Mouse (Mus musculus) heart, embryonic 13.5 days (tissue): Measurements from ENCODE around the gene AC129217.1. TPM values are rescaled to one million over a fixed set of nuclear protein-coding genes. Genes with fewer than 3 reads are reported as not detected.
A peak's percentile ranks its signal among the peaks of the same experiment; 100 is the strongest.
"Not testable (repeated sequence)": the region's sequence is repeated elsewhere in the genome, so short reads cannot be mapped to it uniquely, and the experiment has no call there.

ENCODE experiments used
- ATAC-seq: fragments of 200-750 bp; cut with Nextera tagmentation; 2 replicates; pipeline ENCODE4 v1.8.0; 2017; ENCODE audit warnings: moderate TSS enrichment; ENCODE audit not compliant: insufficient number of reproducible peaks, low FRiP score, low TSS enrichment; ENCODE audit errors: extremely low read depth
- H3K27ac ChIP-seq: fragments of 300-500 bp; sonication (generic); replicated peaks from 2 replicates; pipeline ENCODE4 v1.5.1; 2015; ENCODE audit warnings: moderate library complexity, mild to moderate bottlenecking, inconsistent platforms
- H3K27me3 ChIP-seq: fragments of 300-500 bp; sonication (generic); replicated peaks from 2 replicates; pipeline ENCODE4 v1.6.1; 2015; ENCODE audit warnings: mild to moderate bottlenecking, inconsistent platforms
- H3K36me3 ChIP-seq: fragments of 300-500 bp; sonication (generic); 2 replicates; pipeline ENCODE4 v1.6.1; 2015; ENCODE audit warnings: mild to moderate bottlenecking, inconsistent platforms
- H3K4me1 ChIP-seq: fragments of 300-500 bp; sonication (generic); 2 replicates; pipeline ENCODE4 v1.6.1; 2015; ENCODE audit warnings: inconsistent platforms
- H3K4me2 ChIP-seq: fragments of 300-500 bp; sonication (generic); 2 replicates; pipeline ENCODE4 v1.6.1; 2015; ENCODE audit warnings: inconsistent platforms, mild to moderate bottlenecking, moderate library complexity
- H3K4me3 ChIP-seq: fragments of 300-500 bp; sonication (generic); 2 replicates; pipeline ENCODE4 v1.5.1; 2015; ENCODE audit warnings: moderate library complexity, mild to moderate bottlenecking, inconsistent platforms
- H3K9ac ChIP-seq: fragments of 300-500 bp; sonication (generic); 2 replicates; pipeline ENCODE4 v1.6.1; 2015; ENCODE audit warnings: inconsistent platforms, mild to moderate bottlenecking, moderate library complexity
- H3K9me3 ChIP-seq: fragments of 300-500 bp; sonication (generic); 2 replicates; pipeline ENCODE4 v1.6.1; 2016; ENCODE audit warnings: inconsistent platforms
- WGBS: fragments of 180-500 bp; shearing (Covaris S2); methylation state at CpG from one replicate; pipeline ENCODE4 v1.1.7; 2015; ENCODE audit warnings: mixed read lengths; 5-methylcytosine and 5-hydroxymethylcytosine counted together
- polyA plus RNA-seq: library from polyadenylated mRNA; unstranded; fragments of >200 nt; fragmentation: Nextera tagmentation; extraction: Ambion mirVana; gene quantifications from 2 replicates; pipeline ENCODE4 v1.2.1, GENCODE M21; 2015

Gene AC129217.1
- polyA plus RNA-seq, 1 experiment from 2014 or later: not detected

GRCm38 (mm10) chr19:8850402-8850901 is 20.9 kb downstream of the AC129217.1 start, which contains the start of gene Lrrn4cl:
Gene Lrrn4cl (plus strand): TSS chr19:8850768.
- WGBS: 17% methylated on average over 7 of the region's 7 CpGs
- peak within 1 kb of the TSS; percentile 61 for H3K27ac ChIP-seq

GRCm38 (mm10) chr19:8851639-8852038 is 22.1 kb downstream of the AC129217.1 start:
- Histone ChIP-seq H3K4me1 (peaks cover 13% of the 10 kb centered on the region), H3K27ac (no peak overlapping the region), H3K9me3 (no peaks in the 10 kb centered on the region), H3K36me3 (peaks cover 25% of the 10 kb centered on the region), H3K27me3 (no peaks in the 10 kb centered on the region), H3K4me3 (no peak overlapping the region), H3K9ac (no peak overlapping the region), H3K4me2 (no peak overlapping the region)
- WGBS: 46% methylated on average over 7 of the region's 7 CpGs
- ATAC-seq: no peak

More at GRCm38 (mm10) chr19:8850402-8850901, 20.9 kb downstream of the AC129217.1 start, which contains the start of gene Lrrn4cl:
- Histone ChIP-seq H3K27me3 (no peaks in the 10 kb centered on the region), H3K4me3 (peak within 1 kb of the TSS; percentile 13), H3K4me1 (peaks cover 13% of the 10 kb centered on the region), H3K4me2 (peak within 1 kb of the TSS; percentile 47), H3K9me3 (no peaks in the 10 kb centered on the region), H3K36me3 (peaks cover 37% of the 10 kb centered on the region), H3K9ac (peak within 1 kb of the TSS; percentile 62)
- ATAC-seq: no peak

DNA sequence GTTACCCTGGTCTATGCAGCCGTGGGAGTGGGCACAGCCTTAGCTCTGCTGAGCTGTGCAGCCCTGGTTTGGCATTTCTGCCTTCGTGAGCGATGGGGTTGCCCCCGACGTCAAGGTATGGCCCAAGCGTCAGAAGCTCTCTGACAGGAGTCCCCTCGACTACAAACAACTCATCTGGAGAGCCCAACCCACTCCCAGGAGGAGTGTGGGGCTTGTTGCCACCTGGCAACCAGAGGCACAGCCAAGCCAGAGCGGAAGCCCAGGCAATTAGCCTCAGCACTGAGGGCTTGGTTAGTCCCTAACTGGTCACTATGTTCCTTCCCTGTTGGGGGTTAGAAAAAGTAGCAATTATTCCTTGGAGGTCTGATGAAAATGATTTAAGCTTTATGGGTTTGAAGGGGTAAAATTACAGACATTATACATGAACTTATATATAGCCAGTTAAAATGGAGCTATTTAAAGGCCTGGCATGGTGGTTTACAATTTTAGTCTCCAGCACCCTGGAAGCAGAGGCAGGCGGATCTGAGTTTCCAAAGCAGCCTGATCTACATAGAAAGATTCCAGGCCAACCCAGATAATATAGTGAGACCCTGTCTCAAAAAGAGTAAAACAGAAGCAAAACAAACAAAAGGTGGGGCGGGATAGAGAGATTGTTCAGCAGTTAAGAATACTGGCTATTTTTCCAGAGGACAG is 22.8 kb downstream of the AC129217.1 start:
- Histone ChIP-seq H3K27ac (no peak overlapping the region), H3K4me2 (no peak overlapping the region), H3K4me1 (peaks cover 13% of the 10 kb centered on the region), H3K27me3 (no peaks in the 10 kb centered on the region), H3K9ac (no peak overlapping the region), H3K4me3 (no peak overlapping the region), H3K36me3 (peaks cover 18% of the 10 kb centered on the region), H3K9me3 (no peaks in the 10 kb centered on the region)
- WGBS: 53% methylated on average over 10 of the region's 10 CpGs
- ATAC-seq: no peak

DNA sequence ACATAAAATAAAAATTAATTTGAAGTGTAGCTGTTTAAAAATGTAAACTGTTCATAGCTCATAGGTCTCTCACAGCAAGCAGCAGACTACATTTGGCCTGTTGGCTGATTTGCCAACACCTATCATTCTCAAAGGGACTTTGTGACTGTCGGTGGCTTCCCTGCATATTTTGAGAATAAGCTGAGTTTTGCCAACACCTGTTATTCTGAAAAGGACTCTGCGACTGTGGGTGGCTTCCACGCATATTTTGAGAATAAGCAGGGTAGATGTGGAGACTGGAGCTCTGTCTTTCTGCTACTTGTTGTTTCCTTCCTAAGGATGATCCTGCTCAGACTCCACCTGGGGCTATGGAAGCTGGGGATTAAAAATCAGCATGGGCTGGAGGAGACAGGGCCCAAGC is 23.5 kb downstream of the AC129217.1 start:
- peaks cover 10% of the 10 kb centered on the region for H3K36me3 ChIP-seq
- H3K4me2 ChIP-seq: no peak overlapping the region
- H3K27me3 ChIP-seq: no peaks in the 10 kb centered on the region
- H3K27ac ChIP-seq: no peak overlapping the region
- WGBS: 74% methylated on average over 3 of the region's 3 CpGs
- no peaks in the 10 kb centered on the region for H3K9me3 ChIP-seq
- ATAC-seq: no peak
- H3K9ac ChIP-seq: no peak overlapping the region
- peaks cover 13% of the 10 kb centered on the region for H3K4me1 ChIP-seq
- no peak overlapping the region for H3K4me3 ChIP-seq

- no peaks in the 10 kb centered on the region for H3K27me3 ChIP-seq
- H3K4me2 ChIP-seq: no peak overlapping the region
- WGBS: 40% methylated on average over 4 of the region's 4 CpGs
- no peak overlapping the region for H3K27ac ChIP-seq
- no peak overlapping the region for H3K4me3 ChIP-seq
- ATAC-seq: no peak
- H3K4me1 ChIP-seq: no peaks in the 10 kb centered on the region
- no peaks in the 10 kb centered on the region for H3K36me3 ChIP-seq
- H3K9me3 ChIP-seq: no peaks in the 10 kb centered on the region
- no peak overlapping the region for H3K9ac ChIP-seq
Observed at GRCm38 (mm10) chr19:8857689-8858088, 28.1 kb downstream of the AC129217.1 start.

GRCm38 (mm10) chr19:8859018-8859417 is 29.4 kb downstream of the AC129217.1 start:
- Histone ChIP-seq H3K4me2 (no peak overlapping the region), H3K9me3 (no peaks in the 10 kb centered on the region), H3K27me3 (no peaks in the 10 kb centered on the region), H3K27ac (no peak overlapping the region), H3K9ac (no peak overlapping the region), H3K36me3 (no peaks in the 10 kb centered on the region), H3K4me1 (no peaks in the 10 kb centered on the region), H3K4me3 (no peak overlapping the region)
- WGBS: 3% methylated on average over 1 of the region's 1 CpGs
- ATAC-seq: no peak

- no peaks in the 10 kb centered on the region for H3K27me3 ChIP-seq
- H3K27ac ChIP-seq: no peak overlapping the region
- no peak overlapping the region for H3K9ac ChIP-seq
- no peak overlapping the region for H3K4me3 ChIP-seq
- 73% methylated on average over 6 of the region's 6 CpGs for WGBS
- H3K36me3 ChIP-seq: no peaks in the 10 kb centered on the region
- H3K9me3 ChIP-seq: no peaks in the 10 kb centered on the region
- H3K4me1 ChIP-seq: no peaks in the 10 kb centered on the region
- no peak overlapping the region for H3K4me2 ChIP-seq
- ATAC-seq: no peak
Observed at GRCm38 (mm10) chr19:8864265-8864664, 34.7 kb downstream of the AC129217.1 start.

GRCm38 (mm10) chr19:8870381-8870780 is 40.8 kb downstream of the AC129217.1 start:
- H3K9ac ChIP-seq: peak overlapping the region; percentile 99
- H3K9me3 ChIP-seq, H3K27me3 ChIP-seq, ATAC-seq: not testable (repeated sequence)
- peak overlapping the region; percentile 65; the same call in 1 of the 2 replicates for H3K27ac ChIP-seq
- peaks cover 26% of the 10 kb centered on the region for H3K36me3 ChIP-seq
- WGBS: 76% methylated on average over 3 of the region's 3 CpGs
- peak overlapping the region; percentile 96 for H3K4me2 ChIP-seq
- H3K4me1 ChIP-seq: peaks cover 14% of the 10 kb centered on the region
- peak overlapping the region; percentile 100 for H3K4me3 ChIP-seq

GRCm38 (mm10) chr19:8870838-8871237 is 41.3 kb downstream of the AC129217.1 start:
- H3K4me1 ChIP-seq: peaks cover 14% of the 10 kb centered on the region
- ATAC-seq: no peak
- peaks cover 31% of the 10 kb centered on the region for H3K36me3 ChIP-seq
- no peaks in the 10 kb centered on the region for H3K27me3 ChIP-seq
- H3K4me2 ChIP-seq: peak overlapping the region; percentile 96
- H3K9ac ChIP-seq: peak overlapping the region; percentile 99
- no peaks in the 10 kb centered on the region for H3K9me3 ChIP-seq
- peak overlapping the region; percentile 65 for H3K27ac ChIP-seq
- 35% methylated on average over 9 of the region's 9 CpGs for WGBS
- peak overlapping the region; percentile 100 for H3K4me3 ChIP-seq

DNA sequence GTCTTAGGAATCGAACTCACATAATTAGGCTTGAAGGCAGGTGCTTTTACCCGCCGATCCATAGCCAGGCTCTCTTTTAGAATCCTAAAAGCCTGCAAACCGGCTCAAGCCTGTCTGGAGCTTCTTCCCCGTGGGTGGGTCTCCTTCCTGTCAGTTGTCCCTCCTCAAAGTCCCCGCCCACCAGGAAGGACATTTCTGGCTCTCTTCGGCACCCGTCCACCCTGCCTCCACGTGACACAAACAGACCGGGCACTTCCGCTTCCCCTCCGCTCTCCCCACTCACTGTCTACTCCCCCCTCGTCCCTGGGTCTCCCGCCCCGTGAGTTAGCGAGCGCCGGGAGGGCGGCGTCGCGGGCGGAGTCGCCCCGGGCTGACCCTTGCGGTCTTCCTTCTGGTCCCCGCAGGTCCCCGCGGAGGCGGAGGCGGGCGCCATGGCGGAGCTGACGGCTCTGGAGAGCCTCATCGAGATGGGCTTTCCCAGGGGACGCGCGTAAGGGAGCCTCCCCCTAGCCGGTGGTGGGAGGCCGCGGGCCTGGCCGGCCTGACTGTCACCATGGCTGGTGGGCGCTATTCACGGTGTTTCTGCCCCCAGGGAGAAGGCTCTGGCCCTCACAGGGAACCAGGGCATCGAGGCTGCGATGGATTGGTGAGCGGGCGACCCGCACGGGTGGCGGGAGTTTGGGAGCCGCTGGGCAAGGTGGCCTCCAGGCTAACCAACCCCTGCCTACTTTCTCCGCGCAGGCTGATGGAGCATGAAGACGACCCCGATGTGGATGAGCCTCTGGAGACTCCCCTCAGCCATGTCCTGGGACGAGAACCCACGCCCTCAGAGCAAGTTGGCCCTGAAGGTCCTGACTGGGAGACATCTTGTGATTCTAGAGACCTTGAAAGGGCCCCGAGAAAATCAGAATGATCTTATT is 42.0 kb downstream of the AC129217.1 start, which contains the start of gene Ubxn1:
Gene Ubxn1, plus strand, starts transcription at position 230 of the 920 bp plus-strand sequence.
- peak within 1 kb of the TSS; percentile 65 for H3K27ac ChIP-seq
- H3K4me2 ChIP-seq: peak within 1 kb of the TSS; percentile 96
- H3K4me3 ChIP-seq: peak within 1 kb of the TSS; percentile 100
- ATAC-seq: peak; percentile 92
- peaks cover 14% of the 10 kb centered on the region for H3K4me1 ChIP-seq
- H3K9ac ChIP-seq: peak within 1 kb of the TSS; percentile 99
- H3K27me3 ChIP-seq: no peaks in the 10 kb centered on the region
- peaks cover 38% of the 10 kb centered on the region for H3K36me3 ChIP-seq
- WGBS: under 1% methylated on average over 59 of the region's 59 CpGs
- no peaks in the 10 kb centered on the region for H3K9me3 ChIP-seq

DNA sequence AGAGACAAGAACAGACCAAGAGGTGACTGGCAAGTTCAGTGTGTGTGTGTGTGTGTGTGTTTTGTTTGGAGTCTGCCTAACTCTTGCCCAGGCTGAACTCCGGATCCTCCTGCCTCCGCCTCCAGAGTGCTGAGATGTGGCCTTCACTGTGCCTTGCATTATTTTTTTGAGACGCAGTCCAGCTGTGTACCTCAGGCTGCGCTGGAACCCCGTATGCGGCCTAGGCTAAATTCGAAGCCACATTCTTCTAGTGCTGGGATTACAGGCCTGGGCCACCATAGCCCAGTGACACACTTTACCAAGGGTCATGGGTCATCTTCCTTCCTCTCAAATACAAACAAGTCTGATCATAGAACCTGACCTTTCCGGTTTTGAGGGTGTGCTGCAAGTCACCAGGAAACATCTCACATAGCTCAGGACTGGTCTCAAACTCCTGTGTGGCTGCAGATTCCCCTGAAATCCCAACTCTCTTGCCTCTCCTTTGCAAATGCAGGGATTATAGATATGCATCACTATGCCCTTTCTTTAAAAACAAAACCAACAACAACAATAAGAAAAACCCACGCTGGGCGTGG is 42.8 kb downstream of the AC129217.1 start:
- peaks cover 14% of the 10 kb centered on the region for H3K4me1 ChIP-seq
- H3K9me3 ChIP-seq: no peaks in the 10 kb centered on the region
- no peak for ATAC-seq
- peak overlapping the region; percentile 100 for H3K4me3 ChIP-seq
- peak overlapping the region; percentile 99 for H3K9ac ChIP-seq
- H3K36me3 ChIP-seq: peaks cover 46% of the 10 kb centered on the region
- no peaks in the 10 kb centered on the region for H3K27me3 ChIP-seq
- H3K4me2 ChIP-seq: peak overlapping the region; percentile 96
- peak overlapping the region; percentile 65 for H3K27ac ChIP-seq
- WGBS: 69% methylated on average over 10 of the region's 10 CpGs
